Mouse (Mus musculus) lung, embryonic 14.5 days (tissue): ENCODE data around the gene Pcnx. TPM values are rescaled to one million over a fixed set of nuclear protein-coding genes. Genes with fewer than 3 reads are reported as not detected.

Experiments
- ATAC-seq: fragments of 200-750 bp; cut with Nextera tagmentation; 2 replicates; pipeline ENCODE4 v1.8.0; 2017; ENCODE audit warnings: mild to moderate bottlenecking, moderate TSS enrichment, moderate library complexity; ENCODE audit not compliant: insufficient read depth
- DNase-seq: peaks from one replicate; pipeline ENCODE4 v3.0.0-alpha.2; 2015
- H3K27ac ChIP-seq: fragments of 300-500 bp; sonication (generic); 2 replicates; pipeline ENCODE4 v1.5.1; 2014; ENCODE audit warnings: low read depth, mild to moderate bottlenecking, moderate library complexity
- H3K27me3 ChIP-seq: fragments of 300-500 bp; sonication (generic); 2 replicates; pipeline ENCODE4 v1.6.1; 2014; ENCODE audit warnings: low read length, control low read depth; ENCODE audit not compliant: insufficient read depth
- H3K36me3 ChIP-seq: fragments of 300-500 bp; sonication (generic); 2 replicates; pipeline ENCODE4 v1.6.1; 2014; ENCODE audit warnings: control low read depth; ENCODE audit not compliant: insufficient read depth
- H3K4me1 ChIP-seq: fragments of 300-500 bp; sonication (generic); 2 replicates; pipeline ENCODE4 v1.6.1; 2014; ENCODE audit warnings: antibody characterized with exemption, control low read depth; ENCODE audit not compliant: insufficient read depth
- H3K4me2 ChIP-seq: fragments of 300-500 bp; sonication (generic); 2 replicates; pipeline ENCODE4 v1.6.1; 2014; ENCODE audit warnings: mild to moderate bottlenecking
- H3K4me3 ChIP-seq: fragments of 300-500 bp; sonication (generic); 2 replicates; pipeline ENCODE4 v1.5.1; 2014; ENCODE audit warnings: low read depth, low read length
- H3K9ac ChIP-seq: fragments of 300-500 bp; sonication (generic); 2 replicates; pipeline ENCODE4 v1.6.1; 2014
- H3K9me3 ChIP-seq: fragments of 300-500 bp; sonication (generic); 2 replicates; pipeline ENCODE4 v1.6.1; 2016; ENCODE audit warnings: low read depth, low read length, control low read depth
- CTCF ChIP-seq: IDR thresholded peaks from 2 replicates; pipeline ENCODE4 v1.5.1; 2016; ENCODE audit warnings: antibody characterized with exemption, low read depth
- WGBS: fragments of 180-500 bp; shearing (Covaris S2); extraction: QIAGEN DNeasy Blood & Tissue Kit; methylation state at CpG from one replicate; pipeline ENCODE4 v1.1.7; 2014; 5-methylcytosine and 5-hydroxymethylcytosine counted together
- polyA plus RNA-seq: library from polyadenylated mRNA; unstranded; fragments of >200 nt; fragmentation: Nextera tagmentation; extraction: Ambion mirVana; gene quantifications from 2 replicates; pipeline ENCODE4 v1.2.1, GENCODE M21; 2014

Pcnx gene
- polyA plus RNA-seq, 1 experiment from 2014 or later = 17.4 TPM

- Histone ChIP-seq H3K27ac (no peak overlapping the region), H3K4me2 (no peak overlapping the region), H3K36me3 (no peaks in the 10 kb centered on the region), H3K4me3 (no peak overlapping the region), H3K9me3 (no peaks in the 10 kb centered on the region), H3K9ac (no peak overlapping the region), H3K4me1 (peaks cover 2% of the 10 kb centered on the region), H3K27me3 (no peaks in the 10 kb centered on the region)
- ATAC-seq (no peak), DNase-seq (no peak)
- 85% methylated on average over 5 of the region's 5 CpGs for WGBS
- no peak for TF ChIP-seq CTCF
Measured at GRCm38 (mm10) chr12:81839663-81840062, 20.2 kb upstream of the Pcnx start.

DNA sequence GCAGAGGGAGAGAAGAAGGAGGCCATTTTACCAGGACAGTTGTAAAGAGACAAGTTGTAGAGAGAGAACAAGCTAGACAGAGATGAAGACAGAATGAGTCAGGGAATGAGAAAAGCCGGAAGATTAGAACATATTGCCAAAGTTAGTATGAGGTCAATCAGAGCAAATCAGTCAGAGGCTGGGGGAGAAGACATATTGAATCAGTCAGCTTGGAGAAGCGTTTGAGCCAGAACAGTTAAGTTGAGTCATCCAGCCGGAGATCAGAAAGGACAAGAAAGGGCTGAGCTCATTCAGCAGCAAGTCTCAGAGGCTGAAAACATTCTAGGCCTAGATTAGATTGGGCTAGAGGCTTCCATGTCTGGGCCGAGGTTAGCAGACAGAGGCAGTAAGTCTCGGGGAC lies 18.8 kb upstream of the Pcnx start:
- ATAC-seq = no peak
- 59% methylated on average over 5 of the region's 5 CpGs for WGBS
- H3K4me3 ChIP-seq = no peak overlapping the region

DNA sequence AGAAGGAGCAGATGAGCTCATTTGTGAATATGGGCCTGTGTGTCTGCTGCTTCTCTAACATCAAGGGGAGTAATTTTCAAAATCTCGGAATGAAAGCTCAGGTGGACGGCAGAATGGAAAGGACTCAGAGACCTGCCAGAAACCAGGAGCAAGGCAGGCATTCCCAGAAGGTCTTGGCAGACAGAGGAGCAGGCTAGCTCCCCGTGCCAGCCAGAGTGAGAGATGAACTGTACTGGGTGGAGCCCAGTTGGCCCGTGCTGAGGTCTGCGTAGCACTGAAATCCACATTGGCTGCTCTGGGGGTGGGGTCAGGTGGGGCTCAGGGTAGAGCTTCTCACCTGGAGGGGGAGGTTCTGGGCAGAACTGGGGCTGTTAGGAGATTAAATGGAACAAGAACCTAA lies 16.3 kb upstream of the Pcnx start:
- H3K27me3 ChIP-seq = no peaks in the 10 kb centered on the region
- WGBS = 77% methylated on average over 5 of the region's 5 CpGs

More for the DNA sequence above, 18.8 kb upstream of the Pcnx start:
- Histone ChIP-seq H3K4me2 (no peak overlapping the region), H3K4me1 (peaks cover 13% of the 10 kb centered on the region), H3K36me3 (no peaks in the 10 kb centered on the region), H3K27ac (no peak overlapping the region), H3K9me3 (no peaks in the 10 kb centered on the region), H3K9ac (no peak overlapping the region), H3K27me3 (no peaks in the 10 kb centered on the region)
- DNase-seq = no peak
- TF ChIP-seq CTCF = no peak

DNA sequence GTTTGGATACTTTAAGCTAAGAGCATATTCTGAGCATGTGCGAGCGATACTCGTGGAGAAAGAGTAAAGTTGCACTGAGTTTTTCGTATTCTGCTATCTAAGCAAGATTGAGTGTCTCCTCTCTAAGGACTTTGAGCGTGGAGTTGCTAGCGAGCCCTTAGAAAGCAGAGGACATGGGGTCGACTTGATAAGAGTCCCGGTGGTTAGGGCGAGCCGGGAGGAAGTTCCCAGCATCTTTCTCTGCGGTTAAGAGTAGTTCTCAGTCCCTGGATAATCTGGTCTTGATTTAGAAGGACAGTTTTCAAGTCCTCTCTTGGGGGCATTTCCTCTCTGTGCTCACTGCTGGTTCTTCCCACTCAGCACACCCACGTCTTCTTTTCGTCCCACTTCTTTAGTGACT lies 15.3 kb upstream of the Pcnx start:
- no peaks in the 10 kb centered on the region for H3K36me3 ChIP-seq
- DNase-seq (no peak), ATAC-seq (no peak)
- TF ChIP-seq CTCF = no peak
- no peaks in the 10 kb centered on the region for H3K9me3 ChIP-seq
- peak overlapping the region; percentile 58 for H3K4me2 ChIP-seq
- 29% methylated on average over 13 of the region's 13 CpGs for WGBS
- H3K4me1 ChIP-seq = peaks cover 16% of the 10 kb centered on the region
- H3K27me3 ChIP-seq = no peaks in the 10 kb centered on the region
- H3K4me3 ChIP-seq = peak overlapping the region; percentile 20; the same call in 1 of the 2 replicates
- no peak overlapping the region for H3K27ac ChIP-seq
- peak overlapping the region; percentile 7; the same call in 1 of the 2 replicates for H3K9ac ChIP-seq

More for the DNA sequence above, 16.3 kb upstream of the Pcnx start:
- no peak for DNase-seq
- H3K9ac ChIP-seq = no peak overlapping the region
- H3K27ac ChIP-seq = no peak overlapping the region
- H3K9me3 ChIP-seq = no peaks in the 10 kb centered on the region
- H3K4me1 ChIP-seq = peaks cover 13% of the 10 kb centered on the region
- ATAC-seq = no peak
- no peak overlapping the region for H3K4me2 ChIP-seq
- no peak for TF ChIP-seq CTCF
- H3K36me3 ChIP-seq = no peaks in the 10 kb centered on the region
- no peak overlapping the region for H3K4me3 ChIP-seq

DNA sequence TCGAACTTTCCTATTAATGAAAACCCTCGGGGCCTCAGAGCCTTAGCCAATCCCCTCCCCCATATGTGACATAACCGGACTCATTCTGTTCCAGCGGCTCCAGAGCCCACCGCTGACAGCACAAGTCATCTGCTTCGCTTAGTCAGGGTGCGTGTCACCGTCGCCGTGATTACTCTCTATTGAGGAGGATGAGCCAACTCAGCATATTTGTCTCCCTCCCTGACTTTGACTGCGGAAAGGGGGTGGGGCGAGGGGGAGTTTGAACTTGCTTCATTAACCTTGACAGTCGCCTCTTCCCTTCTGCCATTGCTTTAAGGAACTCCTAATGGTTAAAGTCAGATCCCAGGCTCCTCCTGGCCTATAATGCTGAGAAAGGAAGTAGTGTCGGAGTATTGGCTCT lies 14.8 kb upstream of the Pcnx start:
- peaks cover 19% of the 10 kb centered on the region for H3K4me1 ChIP-seq
- H3K36me3 ChIP-seq = no peaks in the 10 kb centered on the region
- 10% methylated on average over 14 of the region's 14 CpGs for whole genome bisulfite sequencing
- DNase-seq (peak; percentile 61), ATAC-seq (peak; percentile 61; the same call in 1 of the 2 replicates)
- H3K4me3 ChIP-seq = peak overlapping the region; percentile 20
- H3K9ac ChIP-seq = peak overlapping the region; percentile 7
- H3K9me3 ChIP-seq = no peaks in the 10 kb centered on the region
- no peak overlapping the region for H3K27ac ChIP-seq
- H3K4me2 ChIP-seq = peak overlapping the region; percentile 58
- TF ChIP-seq CTCF = no peak
- no peaks in the 10 kb centered on the region for H3K27me3 ChIP-seq

DNA sequence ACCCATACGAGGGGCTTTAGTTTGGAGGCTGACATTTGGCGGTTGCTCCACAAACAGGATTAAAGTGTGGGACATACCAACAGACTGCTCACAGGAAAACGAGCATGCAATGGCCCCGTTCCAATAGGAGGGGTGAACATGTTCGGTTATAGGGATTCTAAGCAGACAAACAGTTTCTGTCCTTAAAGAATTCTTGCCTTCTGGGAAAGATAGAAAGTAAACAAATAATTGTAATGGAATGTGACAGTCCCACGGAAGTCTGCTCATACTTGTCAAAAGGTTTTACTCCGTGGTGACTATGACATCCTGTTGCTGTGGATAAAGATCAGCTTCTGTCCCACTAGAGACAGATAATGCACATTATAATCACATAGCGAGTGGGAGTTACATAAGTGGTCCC lies 10.2 kb upstream of the Pcnx start:
- Histone ChIP-seq H3K9me3 (no peaks in the 10 kb centered on the region), H3K4me2 (no peak overlapping the region), H3K27me3 (no peaks in the 10 kb centered on the region), H3K36me3 (no peaks in the 10 kb centered on the region), H3K9ac (no peak overlapping the region), H3K4me1 (peaks cover 18% of the 10 kb centered on the region), H3K4me3 (no peak overlapping the region), H3K27ac (peak overlapping the region; percentile 36; the same call in 1 of the 2 replicates)
- TF ChIP-seq CTCF = no peak
- ATAC-seq (peak; percentile 33; the same call in 1 of the 2 replicates), DNase-seq (peak; percentile 77)
- 29% methylated on average over 8 of the region's 8 CpGs for WGBS

GRCm38 (mm10) chr12:81852551-81852950 lies 7.3 kb upstream of the Pcnx start:
- H3K4me3 ChIP-seq = no peak overlapping the region
- H3K27me3 ChIP-seq = no peaks in the 10 kb centered on the region
- no peak overlapping the region for H3K9ac ChIP-seq
- H3K4me1 ChIP-seq = peaks cover 7% of the 10 kb centered on the region; the same call in 1 of the 2 replicates
- DNase-seq (no peak), ATAC-seq (no peak)
- H3K4me2 ChIP-seq = no peak overlapping the region
- no peaks in the 10 kb centered on the region for H3K9me3 ChIP-seq
- whole genome bisulfite sequencing = 85% methylated on average over 2 of the region's 2 CpGs
- H3K27ac ChIP-seq = peak overlapping the region; percentile 61
- no peak for TF ChIP-seq CTCF
- H3K36me3 ChIP-seq = no peaks in the 10 kb centered on the region
